Mouse (Mus musculus) CD4-positive, CD25-positive, alpha-beta regulatory T cell, adult 2 months (primary cell): ENCODE measurements around the gene Igsf8.

Experiments used
- DNase-seq: peaks from one replicate; pipeline ENCODE4 v3.0.0-alpha.2; 2012; ENCODE audit warnings: low read depth, low spot score

The Igsf8 gene

GRCm38 (mm10) chr1:172302851-172303250 lies 41.4 kb downstream of the Igsf8 start:
- no peak for DNase-seq

GRCm38 (mm10) chr1:172304443-172304842 lies 43.0 kb downstream of the Igsf8 start:
- DNase-seq = no peak

- DNase-seq = no peak
Observed at GRCm38 (mm10) chr1:172305153-172305552, 43.7 kb downstream of the Igsf8 start.

GRCm38 (mm10) chr1:172305635-172306034 lies 44.2 kb downstream of the Igsf8 start:
- peak; percentile 56 for DNase-seq

- DNase-seq = peak; percentile 44
Observed at GRCm38 (mm10) chr1:172306196-172306595, 44.8 kb downstream of the Igsf8 start.

- no peak for DNase-seq
Observed at GRCm38 (mm10) chr1:172306885-172307284, 45.4 kb downstream of the Igsf8 start.

- DNase-seq = no peak
Observed at GRCm38 (mm10) chr1:172307936-172308335, 46.5 kb downstream of the Igsf8 start.

GRCm38 (mm10) chr1:172308409-172308808 lies 47.0 kb downstream of the Igsf8 start:
- DNase-seq = no peak

GRCm38 (mm10) chr1:172309699-172310398 lies 48.4 kb downstream of the Igsf8 start:
- peak; percentile 96 for DNase-seq

- peak; percentile 85 for DNase-seq
Observed at GRCm38 (mm10) chr1:172311248-172311906, 49.9 kb downstream of the Igsf8 start.

GRCm38 (mm10) chr1:172311921-172312767 lies 50.7 kb downstream of the Igsf8 start:
- peak; percentile 90 for DNase-seq

- DNase-seq = no peak
Observed at GRCm38 (mm10) chr1:172312768-172313561, 51.5 kb downstream of the Igsf8 start.

- no peak for DNase-seq
Observed at GRCm38 (mm10) chr1:172313613-172314411, 52.4 kb downstream of the Igsf8 start.

GRCm38 (mm10) chr1:172314911-172315310 lies 53.5 kb downstream of the Igsf8 start:
- no peak for DNase-seq

- no peak for DNase-seq
Observed at GRCm38 (mm10) chr1:172317431-172317830, 56.0 kb downstream of the Igsf8 start.

- no peak for DNase-seq
Observed at GRCm38 (mm10) chr1:172317946-172318345, 56.5 kb downstream of the Igsf8 start.

GRCm38 (mm10) chr1:172318424-172319035 lies 57.1 kb downstream of the Igsf8 start:
- DNase-seq = no peak

- DNase-seq = no peak
Observed at GRCm38 (mm10) chr1:172319346-172319745, 57.9 kb downstream of the Igsf8 start.

GRCm38 (mm10) chr1:172319921-172320411 lies 58.5 kb downstream of the Igsf8 start:
- DNase-seq = no peak

- no peak for DNase-seq
Observed at GRCm38 (mm10) chr1:172322725-172323124, 61.3 kb downstream of the Igsf8 start.
